Comparison of ENCODE assay signal across 8 mouse cellular contexts in genomic region chr16:33916473-33917251, GRCm38 (mm10). TPM values are rescaled to one million over a fixed set of nuclear protein-coding genes. Genes with fewer than 3 reads are reported as not detected.
DNase-seq lines count a peak whose midpoint lies in the region; ATAC-seq and TF ChIP-seq lines count a peak whose summit lies in the region.

No protein-coding gene starts in this region.

- no peak overlapping the region for H3K4me3 ChIP-seq in cortical plate, adult 2 months (ENCODE audit: insufficient read depth, low read length)
- no peak overlapping the region for H3K4me3 ChIP-seq in heart, embryonic 14.5 days (ENCODE audit: control insufficient read depth in 1 of 2, insufficient read depth in 1 of 2, low read depth in 1 of 2, low read length in 2 of 2)

- no peaks in the 10 kb centered on the region for H3K9me3 ChIP-seq in heart, embryonic 14.5 days (ENCODE audit: control insufficient read depth, low read length)

- peak; percentile 47 for DNase-seq in right cerebral cortex, postnatal 4 days
- DNase-seq in right cerebral cortex, postnatal 25 days, result no peak
- peak; percentile 86 for DNase-seq in kidney, postnatal 14 days
- DNase-seq in lung, postnatal 4 days, result peak; percentile 74 to 90
- DNase-seq in spleen, postnatal 4 days (ENCODE audit: low spot score in 2 of 2), result no peak
- DNase-seq in right cerebral cortex, adult 18-20 months, result no peak

- H3K9ac ChIP-seq in heart, embryonic 14.5 days (ENCODE audit: low read length), result no peak overlapping the region

- 0 out of 2 replicates have a peak overlapping the region, but pooled peaks have one; percentile 17 for H3K27ac ChIP-seq in cortical plate, adult 2 months (ENCODE audit: insufficient read depth, low read length)
- peak overlapping the region; percentile 61 to 78 for H3K27ac ChIP-seq in heart, embryonic 14.5 days (replicated peaks in 1 of 2; ENCODE audit: control insufficient read depth in 1 of 2, insufficient read depth in 1 of 2, low read depth in 2 of 2, low read length in 2 of 2)

- H3K4me2 ChIP-seq in heart, embryonic 14.5 days (ENCODE audit: low read length), result peak overlapping the region; percentile 26

- H3K36me3 ChIP-seq in heart, embryonic 14.5 days (ENCODE audit: control insufficient read depth, insufficient read depth, low read length), result peaks cover 49% of the 10 kb centered on the region

- no peaks in the 10 kb centered on the region for H3K4me1 ChIP-seq in cortical plate, adult 2 months (ENCODE audit: control insufficient read depth, insufficient read depth, low read length)
- peaks cover 38 to 42% of the 10 kb centered on the region in 2 experiments for H3K4me1 ChIP-seq in heart, embryonic 14.5 days (ENCODE audit: control insufficient read depth in 2 of 2, insufficient read depth in 2 of 2, low read length in 2 of 2)

- H3K27me3 ChIP-seq in heart, embryonic 14.5 days (ENCODE audit: control insufficient read depth, insufficient read depth, low read length), result no peaks in the 10 kb centered on the region

- WGBS in heart, embryonic 14.5 days, result 21% methylated on average over 12 of the region's 12 CpGs

- ATAC-seq in heart, embryonic 14.5 days (ENCODE audit: insufficient number of reproducible peaks, insufficient read depth, low FRiP score, low read depth), result peak; percentile 58

- TF ChIP-seq CTCF in cortical plate, adult 2 months (IDR thresholded peaks at IDR 0.05; ENCODE audit: extremely low read depth, insufficient read depth, low read length), result no peak

- TF ChIP-seq POLR2A in cortical plate, adult 2 months (IDR thresholded peaks at IDR 0.05; ENCODE audit: extremely low read depth, insufficient read depth, low read length), result no peak

RNA-seq across cellular contexts. Expression of gene Umps, which starts 50.2 kb away (rescaled TPM):
- 11.5 and 11.9 TPM in 2 replicates for polyA plus RNA-seq in cortical plate, adult 2 months (2012; rRNA removed)
- 26.9 and 29.7 TPM in 2 replicates for polyA plus RNA-seq in heart, embryonic 14.5 days (2014; fragmentation: Nextera tagmentation; extraction: Ambion mirVana)

Comparison
In these comparisons a context has a peak if more than half of its experiments do, and no peak if none do; other contexts are left out.
1. DNase-seq: peak in right cerebral cortex, postnatal 4 days (single experiment), kidney, postnatal 14 days (single experiment) and lung, postnatal 4 days (2 of 2); none in right cerebral cortex, postnatal 25 days (single experiment), spleen, postnatal 4 days (0 of 2) and right cerebral cortex, adult 18-20 months (single experiment).